Mouse (Mus musculus) right cerebral cortex, postnatal 4 days (tissue): ENCODE results near the gene Psmc5.

ENCODE experiments used
- DNase-seq: peaks from one replicate; pipeline ENCODE4 v3.0.0-alpha.2; 2022

Gene Psmc5

GRCm38 (mm10) chr11:106271131-106271793, 15.3 kb downstream of the Psmc5 start:
- no peak for DNase-seq

- no peak for DNase-seq
Observed at GRCm38 (mm10) chr11:106271794-106272643, 16.1 kb downstream of the Psmc5 start.

- DNase-seq: peak; percentile 94
Observed at GRCm38 (mm10) chr11:106272644-106273310, 16.8 kb downstream of the Psmc5 start, which contains the start of gene Smarcd2. Gene Smarcd2, minus strand, starts transcription at chr11:106272972.

GRCm38 (mm10) chr11:106273311-106273684, 17.3 kb downstream of the Psmc5 start:
- DNase-seq: no peak

- no peak for DNase-seq
Observed at GRCm38 (mm10) chr11:106273811-106274210, 17.9 kb downstream of the Psmc5 start.

GRCm38 (mm10) chr11:106274374-106274773, 18.4 kb downstream of the Psmc5 start:
- DNase-seq: no peak

- no peak for DNase-seq
Observed at GRCm38 (mm10) chr11:106274971-106275411, 19.0 kb downstream of the Psmc5 start.

GRCm38 (mm10) chr11:106276454-106276853, 20.5 kb downstream of the Psmc5 start, which contains the start of gene Tcam1:
Gene Tcam1, plus strand, starts transcription at chr11:106276672.
- peak; percentile 96 for DNase-seq

- DNase-seq: no peak
Observed at GRCm38 (mm10) chr11:106282452-106282851, 26.5 kb downstream of the Psmc5 start.

- no peak for DNase-seq
Observed at GRCm38 (mm10) chr11:106283371-106283770, 27.4 kb downstream of the Psmc5 start.

GRCm38 (mm10) chr11:106284126-106284525, 28.2 kb downstream of the Psmc5 start:
- DNase-seq: no peak

- DNase-seq: no peak
Observed at GRCm38 (mm10) chr11:106286206-106286605, 30.3 kb downstream of the Psmc5 start.

GRCm38 (mm10) chr11:106286987-106287386, 31.0 kb downstream of the Psmc5 start:
- DNase-seq: peak; percentile 47

GRCm38 (mm10) chr11:106289369-106289768, 33.4 kb downstream of the Psmc5 start:
- DNase-seq: peak; percentile 37

- no peak for DNase-seq
Observed at GRCm38 (mm10) chr11:106290376-106290775, 34.4 kb downstream of the Psmc5 start.

- DNase-seq: no peak
Observed at GRCm38 (mm10) chr11:106291861-106292260, 35.9 kb downstream of the Psmc5 start.

- no peak for DNase-seq
Observed at GRCm38 (mm10) chr11:106301765-106302164, 45.8 kb downstream of the Psmc5 start, which contains the start of gene Gh. Gene Gh, minus strand, starts transcription at chr11:106301865.

GRCm38 (mm10) chr11:106302634-106303033, 46.7 kb downstream of the Psmc5 start:
- peak; percentile 57 for DNase-seq

- no peak for DNase-seq
Observed at GRCm38 (mm10) chr11:106305348-106306064, 49.6 kb downstream of the Psmc5 start.

GRCm38 (mm10) chr11:106306065-106306385, 50.1 kb downstream of the Psmc5 start:
- DNase-seq: no peak

- DNase-seq: no peak
Observed at GRCm38 (mm10) chr11:106306758-106307157, 50.8 kb downstream of the Psmc5 start.

- no peak for DNase-seq
Observed at GRCm38 (mm10) chr11:106307432-106307831, 51.5 kb downstream of the Psmc5 start.

- no peak for DNase-seq
Observed at GRCm38 (mm10) chr11:106308162-106308561, 52.2 kb downstream of the Psmc5 start.
